Mouse (Mus musculus): Measurements from ENCODE around the gene Shisal2a.

- no peak for TF ChIP-seq POLR2A (IDR thresholded peaks at IDR 0.05; ENCODE audit: control insufficient read depth, low read depth, low read length)
- no peak for TF ChIP-seq CTCF (IDR thresholded peaks at IDR 0.05; ENCODE audit: control insufficient read depth, insufficient read depth, insufficient replicate concordance, low read depth, low read length)
These were observed 19.6 kb downstream of the Shisal2a start for GRCm38 (mm10) chr4:108363355-108364110.
